Mouse (Mus musculus) hindbrain, embryonic 11.5 days (tissue): Measurements from ENCODE around the gene Senp5. TPM values are rescaled to one million over a fixed set of nuclear protein-coding genes. Genes with fewer than 3 reads are reported as not detected.

ENCODE experiments used
- ATAC-seq: fragments of 200-750 bp; cut with Nextera tagmentation; 2 replicates; pipeline ENCODE4 v1.8.0; 2017; ENCODE audit warnings: mild to moderate bottlenecking, moderate TSS enrichment, moderate library complexity; ENCODE audit not compliant: low FRiP score
- DNase-seq: peaks from one replicate; pipeline ENCODE4 v3.0.0-alpha.2; 2015; ENCODE audit warnings: low spot score
- H3K27ac ChIP-seq: fragments of 300-500 bp; sonication (generic); 2 replicates; pipeline ENCODE4 v1.5.1; 2014; ENCODE audit warnings: mild to moderate bottlenecking, low read depth, low read length
- H3K27me3 ChIP-seq: fragments of 300-500 bp; sonication (generic); 2 replicates; pipeline ENCODE4 v1.6.1; 2014; ENCODE audit warnings: mild to moderate bottlenecking, low read length, moderate library complexity, mixed read lengths; ENCODE audit not compliant: control insufficient read depth, insufficient read depth
- H3K36me3 ChIP-seq: fragments of 300-500 bp; sonication (generic); 2 replicates; pipeline ENCODE4 v1.6.1; 2014; ENCODE audit warnings: mild to moderate bottlenecking, low read length, moderate library complexity, mixed read lengths; ENCODE audit not compliant: control insufficient read depth, insufficient read depth
- H3K4me1 ChIP-seq: fragments of 300-500 bp; sonication (generic); replicated peaks from 2 replicates; pipeline ENCODE4 v1.6.1; 2014; ENCODE audit warnings: low read length, mixed read lengths; ENCODE audit not compliant: control insufficient read depth, insufficient read depth
- H3K4me2 ChIP-seq: fragments of 300-500 bp; sonication (generic); replicated peaks from 2 replicates; pipeline ENCODE4 v1.6.1; 2014; ENCODE audit warnings: mild to moderate bottlenecking, low read depth, low read length
- H3K4me3 ChIP-seq: fragments of 300-500 bp; sonication (generic); 2 replicates; pipeline ENCODE4 v1.5.1; 2014; ENCODE audit warnings: low read depth, low read length
- H3K9ac ChIP-seq: fragments of 300-500 bp; sonication (generic); 2 replicates; pipeline ENCODE4 v1.6.1; 2014; ENCODE audit warnings: low read depth, low read length
- H3K9me3 ChIP-seq: fragments of 300-500 bp; sonication (generic); 2 replicates; pipeline ENCODE4 v1.6.1; 2016; ENCODE audit warnings: low read length; ENCODE audit not compliant: control insufficient read depth
- WGBS: fragments of 180-500 bp; shearing (Covaris S2); extraction: QIAGEN DNeasy Blood & Tissue Kit; methylation state at CpG from one replicate; pipeline ENCODE4 v1.1.7; 2014; 5-methylcytosine and 5-hydroxymethylcytosine counted together
- polyA plus RNA-seq: library from polyadenylated mRNA; unstranded; fragments of >200 nt; fragmentation: Nextera tagmentation; extraction: Ambion mirVana; gene quantifications from 2 replicates; pipeline ENCODE4 v1.2.1, GENCODE M21; 2014

Senp5 gene
- polyA plus RNA-seq, 1 experiment from 2014 or later = 18.3 TPM

DNA sequence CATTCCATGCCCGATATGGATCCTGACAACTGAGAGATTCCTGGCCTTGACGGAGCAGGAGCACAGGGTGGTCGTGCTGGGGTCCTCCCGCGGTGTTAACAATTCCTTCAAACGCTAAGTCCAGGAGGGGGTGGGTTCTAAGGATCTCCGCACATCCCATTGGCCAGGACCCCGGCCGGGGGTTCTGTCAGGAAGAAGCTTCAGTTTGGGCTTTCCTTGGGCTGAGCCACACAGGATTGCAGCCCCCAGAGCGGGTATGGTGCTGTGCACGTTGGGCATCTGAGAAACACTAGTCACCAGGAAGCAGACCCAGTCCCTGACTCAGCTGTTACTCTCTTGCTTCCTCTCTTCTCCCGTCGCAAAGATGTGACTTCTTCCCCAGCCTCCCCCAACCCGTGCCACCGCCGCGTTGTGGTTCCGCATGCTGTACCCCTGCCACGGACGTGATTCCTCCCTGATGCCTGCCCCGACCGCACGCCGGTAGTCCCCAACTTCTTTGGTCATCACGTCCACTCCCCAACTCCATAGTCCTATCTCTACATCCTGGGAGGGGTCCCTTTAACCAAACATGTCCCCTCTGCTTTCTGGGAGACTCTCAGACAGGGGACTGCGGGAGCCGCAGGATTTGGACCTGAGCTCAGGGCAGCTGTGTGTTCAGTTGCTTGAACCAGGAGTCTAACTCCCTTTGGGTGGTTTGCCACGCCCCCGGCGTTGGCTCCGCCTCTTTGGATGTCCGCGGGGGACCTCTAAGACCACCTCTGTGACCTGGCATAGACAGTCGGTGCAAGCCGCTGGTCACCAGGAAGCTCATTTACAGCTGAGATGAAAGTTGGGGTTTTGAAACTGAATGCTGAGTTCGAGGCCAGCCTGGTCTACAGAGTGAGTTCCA lies 67.8 kb downstream of the Senp5 start:
- peak overlapping the region; percentile 43 for H3K4me3 ChIP-seq
- H3K27me3 ChIP-seq = peaks cover 20% of the 10 kb centered on the region
- no peak for ATAC-seq

DNA sequence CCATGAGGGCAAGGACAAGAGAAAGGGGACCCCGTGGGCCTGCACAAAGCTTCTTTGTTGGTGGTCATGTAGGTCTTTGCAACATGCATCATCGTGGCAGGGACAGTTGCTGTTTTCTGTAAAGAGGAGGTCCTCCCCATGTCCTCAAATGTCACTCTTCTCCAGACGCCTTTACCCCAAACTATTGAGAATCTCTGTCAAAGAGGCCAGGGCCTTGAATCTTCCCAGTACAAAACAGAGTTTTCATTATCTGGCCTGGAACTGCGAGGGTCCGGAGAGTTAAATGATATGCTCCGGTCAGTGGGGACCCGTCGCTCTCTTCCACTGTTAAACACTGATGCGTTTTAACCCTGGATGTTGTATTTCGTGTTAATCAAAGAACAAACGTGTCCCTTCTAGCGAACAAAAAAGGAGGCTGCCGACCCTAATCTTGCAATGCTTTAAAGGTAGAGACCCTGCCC lies 68.5 kb downstream of the Senp5 start:
- Histone ChIP-seq H3K36me3 (no peaks in the 10 kb centered on the region), H3K27me3 (peaks cover 20% of the 10 kb centered on the region), H3K4me3 (peak overlapping the region; percentile 43), H3K27ac (peak overlapping the region; percentile 95), H3K9ac (peak overlapping the region; percentile 74; the same call in 1 of the 2 replicates), H3K4me1 (peaks cover 5% of the 10 kb centered on the region; the same call in 1 of the 2 replicates), H3K9me3 (no peaks in the 10 kb centered on the region), H3K4me2 (peak overlapping the region; percentile 84)
- WGBS = 10% methylated on average over 13 of the region's 13 CpGs
- ATAC-seq = no peak
- DNase-seq = peak; percentile 60

More for the DNA sequence above, 67.8 kb downstream of the Senp5 start:
- Histone ChIP-seq H3K9ac (peak overlapping the region; percentile 74; the same call in 1 of the 2 replicates), H3K9me3 (no peaks in the 10 kb centered on the region), H3K27ac (no peak overlapping the region), H3K4me2 (peak overlapping the region; percentile 84), H3K36me3 (no peaks in the 10 kb centered on the region), H3K4me1 (peaks cover 5% of the 10 kb centered on the region; the same call in 1 of the 2 replicates)
- 5% methylated on average over 36 of the region's 36 CpGs for WGBS
- DNase-seq = peak; percentile 60

DNA sequence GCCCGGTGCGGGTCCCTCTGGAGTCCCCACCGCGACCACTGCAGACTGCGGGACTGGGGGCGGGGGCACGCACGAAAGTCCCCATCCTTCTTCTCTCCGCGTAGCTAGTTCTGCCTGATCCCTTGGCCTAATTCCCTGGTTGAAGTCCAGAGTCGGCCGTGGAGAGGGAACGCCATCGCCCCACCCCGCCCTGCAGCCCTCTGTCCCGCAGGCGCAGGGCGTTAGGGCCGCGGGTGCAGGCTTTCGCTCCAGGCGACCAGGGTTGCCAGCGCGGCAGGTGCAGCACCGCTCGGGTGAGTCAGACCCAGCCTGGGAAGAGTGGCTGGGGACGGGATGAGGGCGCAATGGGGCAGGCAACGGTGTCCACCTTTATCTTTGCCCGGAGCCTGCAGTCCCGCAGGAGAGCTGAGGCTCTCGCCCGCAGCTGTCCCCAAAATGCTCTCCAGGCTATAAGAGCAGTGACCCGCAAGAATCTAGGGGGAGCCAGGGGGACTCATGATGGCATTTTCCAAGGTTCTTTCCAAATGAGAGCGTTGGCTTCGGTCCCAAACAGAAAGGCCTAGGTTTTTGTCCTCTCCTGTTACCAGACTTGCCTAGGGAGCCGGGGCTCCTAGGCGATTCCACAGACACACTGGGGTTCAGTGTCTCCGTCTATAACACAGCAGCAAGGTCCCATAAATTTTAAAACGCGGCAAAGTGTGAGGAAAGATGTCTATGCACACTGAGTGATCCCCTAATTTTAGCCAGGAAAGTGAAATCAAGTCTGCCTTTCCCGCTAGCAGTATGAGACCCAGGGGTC lies 69.1 kb downstream of the Senp5 start, which contains the start of gene Pigz:
Gene Pigz (plus strand): TSS at position 101 of the 799 bp plus-strand sequence.
- ATAC-seq = peak; percentile 29; the same call in 1 of the 2 replicates
- H3K9me3 ChIP-seq = no peaks in the 10 kb centered on the region
- H3K27ac ChIP-seq = peak within 1 kb of the TSS; percentile 95
- WGBS = 3% methylated on average over 42 of the region's 42 CpGs
- peak within 1 kb of the TSS; percentile 43 for H3K4me3 ChIP-seq
- peak within 1 kb of the TSS; percentile 84 for H3K4me2 ChIP-seq
- peak within 1 kb of the TSS; percentile 74 for H3K9ac ChIP-seq
- H3K4me1 ChIP-seq = peaks cover 5% of the 10 kb centered on the region; the same call in 1 of the 2 replicates
- peaks cover 20% of the 10 kb centered on the region for H3K27me3 ChIP-seq
- DNase-seq = peak; percentile 64
- no peaks in the 10 kb centered on the region for H3K36me3 ChIP-seq

DNA sequence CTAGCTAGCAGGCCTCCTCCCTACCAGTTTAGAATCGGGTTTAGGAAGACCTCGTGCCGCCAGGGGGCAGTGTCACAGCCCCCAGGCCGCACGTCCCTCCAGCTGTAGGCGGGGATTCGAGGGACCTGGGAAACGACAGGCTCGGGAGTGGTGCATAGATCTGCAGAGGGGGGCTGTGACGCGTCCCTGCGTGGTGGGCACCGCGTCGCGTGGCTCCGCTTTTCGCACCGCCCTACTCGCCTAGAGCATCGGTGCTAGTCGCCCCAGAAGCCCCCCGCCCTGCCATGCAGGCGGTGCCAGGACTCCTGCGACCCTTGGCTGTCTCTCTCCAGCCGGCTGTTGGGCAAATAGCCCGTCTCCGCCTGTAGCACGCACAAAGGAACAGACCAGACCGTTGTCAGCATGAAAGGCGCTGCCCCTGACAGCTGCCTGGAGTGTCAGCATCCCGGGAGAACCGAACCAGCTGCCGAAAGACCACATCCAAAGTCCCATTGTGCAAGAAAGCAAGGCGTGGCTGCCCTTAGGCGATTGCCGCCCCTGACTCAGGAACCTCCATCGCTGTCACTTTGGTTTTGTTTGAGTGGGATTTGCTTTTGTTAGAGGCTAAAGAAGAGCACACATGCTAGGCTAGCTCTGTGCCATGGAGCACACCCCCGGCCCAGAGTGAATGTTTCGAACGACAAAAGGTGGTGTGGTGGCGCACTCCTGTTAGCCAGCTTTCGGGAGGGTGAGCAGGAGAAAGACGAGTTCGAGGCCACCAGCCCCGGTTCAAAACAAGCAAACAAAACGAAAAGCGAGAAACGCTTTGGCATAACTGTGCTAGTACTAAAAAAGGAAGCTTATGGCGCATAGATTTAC lies 70.0 kb downstream of the Senp5 start:
- Histone ChIP-seq H3K4me2 (peak overlapping the region; percentile 84), H3K36me3 (no peaks in the 10 kb centered on the region), H3K27me3 (peaks cover 20% of the 10 kb centered on the region), H3K27ac (peak overlapping the region; percentile 95), H3K9ac (peak overlapping the region; percentile 74), H3K4me3 (peak overlapping the region; percentile 43), H3K9me3 (no peaks in the 10 kb centered on the region), H3K4me1 (peaks cover 5% of the 10 kb centered on the region; the same call in 1 of the 2 replicates)
- peak; percentile 98 for DNase-seq
- WGBS = under 1% methylated on average over 50 of the region's 50 CpGs
- ATAC-seq = peak; percentile 95

DNA sequence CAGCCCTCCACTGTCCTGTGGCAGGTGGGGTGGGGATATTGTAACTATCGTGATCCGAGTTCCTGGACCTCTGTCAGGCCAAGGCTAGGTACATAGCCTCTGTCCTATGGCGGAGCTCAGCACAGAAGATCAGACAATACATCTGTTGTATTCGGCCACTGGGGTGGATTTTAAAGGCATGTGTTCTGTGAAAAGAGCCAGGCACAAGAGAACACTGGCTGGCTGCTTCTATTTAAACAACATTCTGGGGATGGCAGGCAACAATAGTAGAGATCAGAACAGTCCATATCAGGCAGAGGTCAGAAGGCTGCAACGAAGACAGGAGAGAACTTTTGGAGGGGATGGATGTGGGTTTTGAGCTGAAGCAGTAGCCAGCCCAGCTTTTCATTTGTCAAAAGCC lies 70.8 kb downstream of the Senp5 start:
- Histone ChIP-seq H3K27me3 (peaks cover 20% of the 10 kb centered on the region), H3K4me2 (no peak overlapping the region), H3K4me3 (no peak overlapping the region), H3K9ac (no peak overlapping the region), H3K4me1 (peaks cover 5% of the 10 kb centered on the region; the same call in 1 of the 2 replicates), H3K36me3 (no peaks in the 10 kb centered on the region), H3K27ac (peak overlapping the region; percentile 95), H3K9me3 (no peaks in the 10 kb centered on the region)
- DNase-seq = peak; percentile 31
- WGBS = 28% methylated on average over 5 of the region's 5 CpGs
- ATAC-seq = peak; percentile 10; the same call in 1 of the 2 replicates

DNA sequence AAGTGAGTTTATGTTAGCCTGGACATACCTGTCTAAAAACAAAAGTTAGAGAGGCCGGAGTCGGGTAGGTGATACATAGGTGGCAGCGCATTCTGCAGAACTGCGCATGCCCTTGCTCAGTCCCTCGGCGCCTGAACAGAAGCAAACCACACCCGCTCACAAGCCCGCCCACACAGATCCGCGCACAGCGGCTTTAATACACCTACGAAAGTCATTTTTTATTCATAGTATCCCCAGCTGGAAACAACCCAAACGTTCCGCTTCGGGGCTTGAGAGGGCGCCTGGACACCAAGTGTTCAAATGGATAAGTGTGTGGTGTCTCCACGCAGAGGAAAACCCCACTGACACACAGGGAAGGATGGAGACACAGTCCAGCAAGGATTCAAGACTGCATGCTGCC lies 71.8 kb downstream of the Senp5 start:
- Histone ChIP-seq H3K9me3 (no peaks in the 10 kb centered on the region), H3K9ac (no peak overlapping the region), H3K27me3 (peaks cover 18% of the 10 kb centered on the region), H3K4me3 (no peak overlapping the region), H3K4me1 (peaks cover 5% of the 10 kb centered on the region; the same call in 1 of the 2 replicates), H3K4me2 (no peak overlapping the region), H3K36me3 (no peaks in the 10 kb centered on the region), H3K27ac (no peak overlapping the region)
- 60% methylated on average over 17 of the region's 17 CpGs for WGBS
- no peak for DNase-seq
- ATAC-seq = no peak

DNA sequence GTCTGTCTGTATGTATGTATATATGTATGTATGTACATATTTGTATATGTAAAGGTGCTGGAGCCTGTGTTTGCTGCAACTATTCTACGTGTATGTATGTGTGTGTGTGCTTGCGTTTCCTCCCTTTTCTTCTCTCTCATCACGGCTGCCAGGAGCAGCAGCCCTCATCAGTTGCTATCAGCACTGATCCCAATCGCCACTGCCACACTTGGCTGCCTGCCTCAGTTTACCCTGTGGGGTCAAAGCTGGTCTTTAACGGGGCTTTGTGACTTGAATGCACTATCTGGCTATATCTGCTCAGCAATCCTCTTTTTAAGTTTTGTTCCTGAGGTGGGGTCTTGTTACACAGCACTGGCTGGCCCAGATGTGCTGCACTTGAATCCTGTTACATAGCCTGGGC lies 75.7 kb downstream of the Senp5 start:
- WGBS = 83% methylated on average over 5 of the region's 5 CpGs
- ATAC-seq = no peak

More for the DNA sequence above, 75.7 kb downstream of the Senp5 start:
- DNase-seq = no peak
- Histone ChIP-seq H3K4me1 (no peaks in the 10 kb centered on the region), H3K4me2 (no peak overlapping the region), H3K27ac (no peak overlapping the region), H3K4me3 (no peak overlapping the region), H3K9me3 (no peaks in the 10 kb centered on the region), H3K36me3 (no peaks in the 10 kb centered on the region), H3K27me3 (peaks cover 2% of the 10 kb centered on the region; the same call in 1 of the 2 replicates), H3K9ac (no peak overlapping the region)
